Mouse (Mus musculus): Measurements from ENCODE around the gene Ribc2.

GRCm38 (mm10) chr15:85167086-85167679, 35.3 kb downstream of the Ribc2 start:
- TF ChIP-seq EP300 (optimal IDR thresholded peaks at IDR 0.05) (no peak), CTCF (IDR thresholded peaks at IDR 0.05; ENCODE audit: low read depth) (no peak)

All from stomach, postnatal 0 days (tissue).